Mouse (Mus musculus): Measurements from ENCODE around the gene Fignl2. TPM values are rescaled to one million over a fixed set of nuclear protein-coding genes. Genes with fewer than 3 reads are reported as not detected.

Fignl2 gene
- polyA plus RNA-seq (2012; rRNA removed) = 14.2 and 22.2 TPM in 2 replicates

GRCm38 (mm10) chr15:101077813-101078730 lies at the start of gene Fignl2:
TSS of gene Fignl2 (minus strand) at chr15:101078567.

GRCm38 (mm10) chr15:101115511-101116110 lies 37.2 kb upstream of the Fignl2 start, which contains the start of gene Ankrd33:
TSS of gene Ankrd33 (plus strand) at chr15:101115755.

GRCm38 (mm10) chr15:101047194-101047555 lies 31.2 kb downstream of the Fignl2 start, which contains the start of gene Gm47841:
TSS of gene Gm47841 (minus strand) at chr15:101047397.

Other genes starting within 250 kb of the Fignl2 start
- gene Scn8a, start 208.7 kb downstream of the Fignl2 start, polyA plus RNA-seq (2012; rRNA removed) = 0.61 and 0.80 TPM in 2 replicates
- 0.44 and 1.4 TPM in 2 replicates for gene Gm47841, start 31.2 kb downstream of the Fignl2 start, polyA plus RNA-seq (2012; rRNA removed)
- not detected in 2 replicates for gene Ankrd33, start 37.2 kb upstream of the Fignl2 start, polyA plus RNA-seq (2012; rRNA removed)
- 62.2 and 66.7 TPM in 2 replicates for gene Acvrl1, start 50.0 kb upstream of the Fignl2 start, polyA plus RNA-seq (2012; rRNA removed)
- gene Acvr1b, start 95.5 kb upstream of the Fignl2 start, polyA plus RNA-seq (2012; rRNA removed) = 27.6 and 30.0 TPM in 2 replicates
- gene Grasp, start 145.6 kb upstream of the Fignl2 start, polyA plus RNA-seq (2012; rRNA removed) = 50.3 and 58.7 TPM in 2 replicates
- gene Nr4a1, start 175.7 kb upstream of the Fignl2 start, polyA plus RNA-seq (2012; rRNA removed) = 57.1 and 60.0 TPM in 2 replicates
- 46.9 and 53.2 TPM in 2 replicates for gene Atg101, start 205.7 kb upstream of the Fignl2 start, polyA plus RNA-seq (2012; rRNA removed)
- 26.0 and 29.6 TPM in 2 replicates for gene 6030408B16Rik, start 214.6 kb upstream of the Fignl2 start, polyA plus RNA-seq (2012; rRNA removed)